In genomic region chr4:106784806-106785205, GRCm38 (mm10) we compare ENCODE assay signal across 25 mouse cellular contexts. TPM values are rescaled to one million over a fixed set of nuclear protein-coding genes. Genes with fewer than 3 reads are reported as not detected.
DNase-seq lines count a peak whose midpoint lies in the region; ATAC-seq and TF ChIP-seq lines count a peak whose summit lies in the region.
"Had no signal": no experiment of that assay in that cellular context is flagged by ENCODE, and none has a peak within 500 bp of the region (broad histone marks: within the 10 kb centered on the region; RNA-seq: fewer than 3 reads in every experiment).

No protein-coding gene starts in this region.

- no peak for ATAC-seq in megakaryocyte, adult 5-6 weeks (ENCODE audit: poor library complexity, severe bottlenecking)
- ATAC-seq in embryonic facial prominence, embryonic 13.5 days (ENCODE audit: insufficient number of reproducible peaks, insufficient read depth, low FRiP score, low TSS enrichment, low read depth), result no peak
- ATAC-seq in limb, embryonic 14.5 days (ENCODE audit: low FRiP score, low read depth), result no peak
- ATAC-seq: lung, postnatal 0 days had no signal

- peak overlapping the region; percentile 91 for H3K27ac ChIP-seq in embryonic facial prominence, embryonic 13.5 days
- H3K27ac ChIP-seq in limb, embryonic 14.5 days (replicated peaks; ENCODE audit: low read depth, low read length), result peak overlapping the region; percentile 91; the same call in 1 of the 2 replicates

- TF ChIP-seq POLR2A in limb, embryonic 14.5 days (IDR thresholded peaks at IDR 0.05; ENCODE audit: borderline replicate concordance, extremely low read depth, insufficient read depth, insufficient read length), result no peak

- intact Hi-C loops in heart, postnatal 10 days (cut with DNase I), result no loop called here

- H3K4me3 ChIP-seq in megakaryocyte, embryonic 14.5 days (replicated peaks), result peak overlapping the region; percentile 62
- no peak overlapping the region for H3K4me3 ChIP-seq in embryonic facial prominence, embryonic 13.5 days
- H3K4me3 ChIP-seq in limb, embryonic 14.5 days (replicated peaks; ENCODE audit: low read length), result no peak overlapping the region
- H3K4me3 ChIP-seq: neural tube, embryonic 12.5 days had no signal

- H3K9ac ChIP-seq in embryonic facial prominence, embryonic 13.5 days, result no peak overlapping the region
- no peak overlapping the region for H3K9ac ChIP-seq in limb, embryonic 14.5 days (ENCODE audit: low read depth, low read length, severe bottlenecking)
- H3K9ac ChIP-seq: neural tube, embryonic 12.5 days had no signal

- peaks cover 21% of the 10 kb centered on the region for H3K36me3 ChIP-seq in megakaryocyte, embryonic 14.5 days (replicated peaks; ENCODE audit: low read length)
- no peaks in the 10 kb centered on the region for H3K36me3 ChIP-seq in embryonic facial prominence, embryonic 13.5 days
- no peaks in the 10 kb centered on the region for H3K36me3 ChIP-seq in limb, embryonic 14.5 days (ENCODE audit: control insufficient read depth, insufficient read depth, low read length)
- H3K36me3 ChIP-seq: neural tube, embryonic 12.5 days had no signal

- H3K4me2 ChIP-seq in embryonic facial prominence, embryonic 13.5 days, result no peak overlapping the region
- H3K4me2 ChIP-seq in limb, embryonic 14.5 days (replicated peaks; ENCODE audit: low read depth, low read length, severe bottlenecking), result no peak overlapping the region
- H3K4me2 ChIP-seq: neural tube, embryonic 12.5 days had no signal

- 88% methylated on average over 7 of the region's 7 CpGs for WGBS in embryonic facial prominence, embryonic 13.5 days
- 88% methylated on average over 7 of the region's 7 CpGs for WGBS in limb, embryonic 14.5 days

- DNase-seq in heart, adult 11 months, result peak; percentile 77
- no peak for DNase-seq in heart, postnatal 10 days
- DNase-seq in limb, embryonic 14.5 days (ENCODE audit: low spot score), result no peak
- DNase-seq in ovary, postnatal 36 days (ENCODE audit: low spot score), result no peak
- DNase-seq: adrenal gland, postnatal 14 days; cerebellum, adult 11 months; cerebellum, postnatal 14 days; heart, postnatal 4 days; kidney, adult 2 months; kidney, postnatal 14 days; thymus, postnatal 36 days had no signal

- H3K9me3 ChIP-seq in megakaryocyte, embryonic 14.5 days, result peaks cover 4% of the 10 kb centered on the region; the same call in 1 of the 2 replicates
- no peaks in the 10 kb centered on the region for H3K9me3 ChIP-seq in embryonic facial prominence, embryonic 13.5 days
- H3K9me3 ChIP-seq in limb, embryonic 14.5 days (ENCODE audit: control insufficient read depth, low read length), result no peaks in the 10 kb centered on the region
- H3K9me3 ChIP-seq: neural tube, embryonic 12.5 days had no signal

- H3K27me3 ChIP-seq in megakaryocyte, embryonic 14.5 days (replicated peaks), result no peaks in the 10 kb centered on the region
- no peaks in the 10 kb centered on the region for H3K27me3 ChIP-seq in embryonic facial prominence, embryonic 13.5 days
- no peaks in the 10 kb centered on the region for H3K27me3 ChIP-seq in limb, embryonic 14.5 days (ENCODE audit: control insufficient read depth, insufficient read depth, low read length)
- H3K27me3 ChIP-seq: CH12.LX; neural tube, embryonic 12.5 days had no signal

- H3K4me1 ChIP-seq in megakaryocyte, embryonic 14.5 days, result peaks cover 95% of the 10 kb centered on the region
- H3K4me1 ChIP-seq in embryonic facial prominence, embryonic 13.5 days, result peaks cover 77% of the 10 kb centered on the region
- H3K4me1 ChIP-seq in limb, embryonic 14.5 days (ENCODE audit: control insufficient read depth, insufficient read depth, low read length), result peaks cover 72% of the 10 kb centered on the region

RNA-seq across cellular contexts. Expression of gene Acot11, which starts 20.0 kb away (rescaled TPM):
- 10 to 100 TPM; 12.8 to 26.7 TPM for total RNA-seq in heart, postnatal 10 days (2021)
- 1.4 and 2.2 TPM in 2 replicates for polyA plus RNA-seq in megakaryocyte, embryonic 14.5 days (2012; ENCODE audit: insufficient read depth, low replicate concordance)
- 10.6 and 11.9 TPM in 2 replicates for total RNA-seq in megakaryocyte, adult 5-6 weeks (2015)
- total RNA-seq in megakaryocyte, adult 5-6 weeks (2017), result 9.6 and 10.9 TPM in 2 replicates
- 2.1 and 3.0 TPM in 2 replicates for polyA plus RNA-seq in embryonic facial prominence, embryonic 13.5 days (2015; fragmentation: Nextera tagmentation; extraction: Ambion mirVana)
- 6.1 and 6.7 TPM in 2 replicates for polyA plus RNA-seq in limb, embryonic 14.5 days (2012; rRNA removed)
- 3.7 and 4.3 TPM in 2 replicates for polyA plus RNA-seq in limb, embryonic 14.5 days (2014; fragmentation: Nextera tagmentation; extraction: Ambion mirVana)

RNA-seq across cellular contexts. Expression of gene Fam151a, which starts 51.1 kb away (rescaled TPM):
- under 1 TPM; 0.36 to 0.62 TPM for total RNA-seq in heart, postnatal 10 days (2021)
- not detected in 2 replicates for polyA plus RNA-seq in megakaryocyte, embryonic 14.5 days (2012; ENCODE audit: insufficient read depth, low replicate concordance)
- not detected in 2 replicates for total RNA-seq in megakaryocyte, adult 5-6 weeks (2015)
- 0.37 TPM in 1 of 2 replicates, not detected in the other for total RNA-seq in megakaryocyte, adult 5-6 weeks (2017)
- polyA plus RNA-seq in embryonic facial prominence, embryonic 13.5 days (2015; fragmentation: Nextera tagmentation; extraction: Ambion mirVana), result 0.32 TPM in 1 of 2 replicates, not detected in the other
- polyA plus RNA-seq in limb, embryonic 14.5 days (2012; rRNA removed), result 0.35 and 0.43 TPM in 2 replicates
- polyA plus RNA-seq in limb, embryonic 14.5 days (2014; fragmentation: Nextera tagmentation; extraction: Ambion mirVana), result 0.19 and 1.1 TPM in 2 replicates
- total RNA-seq: adrenal gland, postnatal 14 days; gastrocnemius, adult 18-20 months; granulocyte monocyte progenitor cell, adult 5-6 weeks; layer of hippocampus, adult 8-10 months; left cerebral cortex, adult 18-20 months; megakaryocyte progenitor cell, adult 5-6 weeks had no signal
- polyA plus RNA-seq: brain, embryonic 14.5 days; neural tube, embryonic 12.5 days had no signal

RNA-seq across cellular contexts. Expression of gene Mroh7, which starts 54.1 kb away (rescaled TPM):
- under 1 TPM; 0.29 to 0.60 TPM for total RNA-seq in heart, postnatal 10 days (2021)
- not detected in 2 replicates for polyA plus RNA-seq in megakaryocyte, embryonic 14.5 days (2012; ENCODE audit: insufficient read depth, low replicate concordance)
- total RNA-seq in megakaryocyte, adult 5-6 weeks (2015), result 0.13 TPM in 1 of 2 replicates, not detected in the other
- total RNA-seq in megakaryocyte, adult 5-6 weeks (2017), result not detected in 2 replicates
- polyA plus RNA-seq in embryonic facial prominence, embryonic 13.5 days (2015; fragmentation: Nextera tagmentation; extraction: Ambion mirVana), result 0.44 and 0.58 TPM in 2 replicates
- 2.8 and 7.1 TPM in 2 replicates for polyA plus RNA-seq in limb, embryonic 14.5 days (2012; rRNA removed)
- 0.35 and 0.63 TPM in 2 replicates for polyA plus RNA-seq in limb, embryonic 14.5 days (2014; fragmentation: Nextera tagmentation; extraction: Ambion mirVana)
- total RNA-seq: CH12.LX; granulocyte monocyte progenitor cell, adult 5-6 weeks; megakaryocyte progenitor cell, adult 5-6 weeks; MEL had no signal
- polyA plus RNA-seq: limb, embryonic 11.5 days had no signal
